Mouse (Mus musculus) thymus, adult 2 months (tissue): ENCODE data around the gene Idnk.

Experiments
- CTCF ChIP-seq: fragments of 200-500 bp; IDR thresholded peaks from 2 replicates; pipeline ENCODE4 v1.5.1; 2012; ENCODE audit warnings: mild to moderate bottlenecking, control low read depth, low read length, moderate library complexity, borderline replicate concordance; ENCODE audit not compliant: control insufficient read depth, poor library complexity, insufficient read depth; ENCODE audit errors: extremely low read depth
- POLR2A ChIP-seq: fragments of 200-500 bp; IDR thresholded peaks from 2 replicates; pipeline ENCODE4 v1.6.1; 2012; ENCODE audit warnings: mild to moderate bottlenecking, low read length, control low read depth, moderate library complexity; ENCODE audit not compliant: control insufficient read depth, poor library complexity, insufficient read depth; ENCODE audit errors: extremely low read depth

GRCm38 (mm10) chr13:58158099-58158912 is 857 bp downstream of the Idnk start:
- TF ChIP-seq POLR2A (no peak), CTCF (peak; percentile 66; the same call in 1 of the 2 replicates)
